Mouse (Mus musculus) midbrain, postnatal 0 days (tissue): ENCODE results near the gene Rab8a. TPM values are rescaled to one million over a fixed set of nuclear protein-coding genes. Genes with fewer than 3 reads are reported as not detected.

Source experiments
- ATAC-seq: fragments of 200-750 bp; cut with Nextera tagmentation; 2 replicates; pipeline ENCODE4 v1.8.0; 2017; ENCODE audit warnings: moderate number of reproducible peaks, mild to moderate bottlenecking, moderate TSS enrichment, moderate library complexity; ENCODE audit not compliant: low FRiP score
- DNase-seq: peaks from one replicate; pipeline ENCODE4 v3.0.0-alpha.2; 2015; ENCODE audit warnings: low spot score
- H3K27ac ChIP-seq: fragments of 300-500 bp; sonication (generic); 2 replicates; pipeline ENCODE4 v1.5.1; 2014; ENCODE audit warnings: low read depth, mild to moderate bottlenecking, low read length, mixed read lengths
- H3K27me3 ChIP-seq: fragments of 300-500 bp; sonication (generic); 2 replicates; pipeline ENCODE4 v1.6.1; 2014; ENCODE audit warnings: low read length, control low read depth, mixed read lengths; ENCODE audit not compliant: insufficient read depth
- H3K36me3 ChIP-seq: fragments of 300-500 bp; sonication (generic); 2 replicates; pipeline ENCODE4 v1.6.1; 2014; ENCODE audit warnings: low read length, control low read depth, mixed read lengths; ENCODE audit not compliant: insufficient read depth
- H3K4me1 ChIP-seq: fragments of 300-500 bp; sonication (generic); 2 replicates; pipeline ENCODE4 v1.6.1; 2014; ENCODE audit warnings: mild to moderate bottlenecking, control low read depth, antibody characterized with exemption, low read length, mixed read lengths; ENCODE audit not compliant: insufficient read depth
- H3K4me2 ChIP-seq: fragments of 300-500 bp; sonication (generic); 2 replicates; pipeline ENCODE4 v1.6.1; 2014; ENCODE audit warnings: low read depth, mild to moderate bottlenecking, low read length, mixed read lengths; ENCODE audit not compliant: poor library complexity, severe bottlenecking
- H3K4me3 ChIP-seq: fragments of 300-500 bp; sonication (generic); 2 replicates; pipeline ENCODE4 v1.5.1; 2014; ENCODE audit warnings: low read depth, mild to moderate bottlenecking, low read length, moderate library complexity
- H3K9ac ChIP-seq: fragments of 300-500 bp; sonication (generic); replicated peaks from 2 replicates; pipeline ENCODE4 v1.6.1; 2014; ENCODE audit warnings: mild to moderate bottlenecking, low read length, moderate library complexity, mixed read lengths; ENCODE audit not compliant: poor library complexity, severe bottlenecking
- H3K9me3 ChIP-seq: fragments of 300-500 bp; sonication (generic); 2 replicates; pipeline ENCODE4 v1.6.1; 2016; ENCODE audit warnings: low read length, control low read depth
- CTCF ChIP-seq: IDR thresholded peaks from 2 replicates; pipeline ENCODE4 v1.5.1; 2016; ENCODE audit warnings: antibody characterized with exemption, mild to moderate bottlenecking
- WGBS: fragments of 180-500 bp; shearing (Covaris S2); extraction: QIAGEN DNeasy Blood & Tissue Kit; methylation state at CpG from one replicate; pipeline ENCODE4 v1.1.7; 2014; 5-methylcytosine and 5-hydroxymethylcytosine counted together
- polyA plus RNA-seq: library from polyadenylated mRNA; unstranded; fragments of >200 nt; fragmentation: Nextera tagmentation; extraction: Ambion mirVana; gene quantifications from 2 replicates; pipeline ENCODE4 v1.2.1, GENCODE M21; 2015
- total RNA-seq: library from RNA; depleted of rRNA; stranded (reverse); fragments of >200 nt; gene quantifications from 2 replicates; pipeline ENCODE4 v1.2.3, GENCODE M21; 2014

Rab8a gene
- total and polyA plus RNA-seq, 2 experiments from 2014 or later = 43.0 to 66.9 TPM

DNA sequence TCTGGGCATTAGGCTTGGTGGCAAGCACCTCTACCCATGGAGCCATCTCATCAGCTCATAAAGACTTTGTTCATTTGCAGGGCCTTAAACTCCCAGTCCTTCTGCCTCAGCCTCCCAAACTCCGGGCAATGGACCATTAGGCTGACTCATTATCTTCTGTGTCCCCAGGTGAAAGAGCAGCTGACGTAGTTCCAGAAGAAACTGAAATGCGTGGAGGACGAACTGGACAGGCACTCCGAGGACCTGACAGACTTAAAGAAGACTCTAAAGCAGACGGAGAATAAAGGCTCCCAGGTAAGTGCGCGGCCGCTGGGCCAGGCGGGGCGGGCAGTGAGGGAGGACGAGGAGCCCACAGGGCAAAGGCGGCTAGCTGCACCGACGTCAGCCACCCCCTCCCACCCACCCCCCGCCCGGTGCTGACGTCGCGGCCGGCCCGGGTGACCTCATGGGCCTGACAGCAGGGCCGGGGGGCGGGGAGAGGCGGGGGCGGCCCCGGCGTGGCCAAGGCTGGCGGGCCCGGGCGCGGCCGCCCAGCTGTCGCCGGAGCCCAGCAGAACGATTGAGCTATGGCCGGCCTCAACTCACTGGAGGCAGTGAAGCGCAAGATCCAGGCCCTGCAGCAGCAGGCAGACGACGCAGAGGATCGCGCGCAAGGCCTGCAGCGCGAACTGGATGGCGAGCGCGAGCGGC lies 26.1 kb upstream of the Rab8a start, which contains the start of gene Tpm4:
Gene Tpm4 (plus strand): TSS at position 220 of the 690 bp plus-strand sequence.
- Histone ChIP-seq H3K4me2 (peak within 1 kb of the TSS; percentile 83), H3K4me1 (0 out of 2 replicates have a peak, but pooled peaks cover 5% of the 10 kb centered on the region), H3K4me3 (peak within 1 kb of the TSS; percentile 87), H3K27ac (peak within 1 kb of the TSS; percentile 75), H3K27me3 (no peaks in the 10 kb centered on the region), H3K9me3 (no peaks in the 10 kb centered on the region), H3K9ac (peak within 1 kb of the TSS; percentile 90), H3K36me3 (no peaks in the 10 kb centered on the region)
- ATAC-seq (peak; percentile 87), DNase-seq (peak; percentile 65)
- 1% methylated on average over 24 of the region's 49 CpGs for WGBS
- TF ChIP-seq CTCF = no peak

DNA sequence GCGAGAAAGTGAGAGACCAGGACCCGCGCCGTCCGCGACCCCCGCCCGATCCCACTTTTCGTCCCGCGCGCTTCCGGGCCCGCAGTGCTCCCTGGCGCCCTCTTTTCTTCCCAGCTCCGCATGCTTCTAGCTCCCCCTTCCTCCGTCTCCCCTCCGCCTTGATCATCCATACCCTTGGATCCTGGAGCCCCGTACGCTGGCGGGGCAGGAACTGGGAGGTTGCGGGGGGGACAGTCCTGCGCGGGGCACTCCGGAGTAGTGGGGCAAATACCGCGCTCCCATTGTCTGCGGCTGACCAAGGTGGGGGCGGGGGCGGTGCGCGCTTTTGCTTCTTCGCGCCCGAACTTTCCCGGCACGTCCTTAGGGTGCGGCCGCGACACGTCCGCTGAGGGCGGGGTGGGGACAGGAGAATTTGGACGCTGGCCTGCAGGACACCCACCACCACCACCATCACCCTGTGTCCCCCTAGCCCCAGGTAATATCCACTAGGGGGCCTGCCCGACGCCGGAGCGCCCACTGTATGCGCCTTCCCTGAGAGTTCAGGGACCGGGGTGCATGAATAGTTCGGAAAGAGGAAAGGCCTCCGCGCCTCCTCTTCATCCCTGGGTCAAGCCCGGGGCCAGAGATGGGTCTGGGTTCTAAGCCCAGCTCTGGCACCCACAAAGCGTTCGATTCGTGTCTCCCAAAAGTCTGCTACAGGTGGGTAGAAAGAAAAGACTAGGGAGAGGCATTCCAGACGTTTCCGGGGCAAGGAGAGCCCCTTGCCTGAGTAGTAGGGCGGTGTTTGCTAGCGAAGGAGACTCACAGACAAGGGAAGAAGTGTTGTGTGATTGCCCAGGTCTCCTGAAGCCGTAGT lies 25.3 kb upstream of the Rab8a start:
- DNase-seq (peak; percentile 32), ATAC-seq (peak; percentile 63)
- peak overlapping the region; percentile 83 for H3K4me2 ChIP-seq
- no peaks in the 10 kb centered on the region for H3K36me3 ChIP-seq
- no peaks in the 10 kb centered on the region for H3K9me3 ChIP-seq
- peak overlapping the region; percentile 75 for H3K27ac ChIP-seq
- TF ChIP-seq CTCF = peak; percentile 41
- H3K4me1 ChIP-seq = 0 out of 2 replicates have a peak, but pooled peaks cover 5% of the 10 kb centered on the region
- H3K9ac ChIP-seq = peak overlapping the region; percentile 90
- WGBS = under 1% methylated on average over 56 of the region's 62 CpGs
- no peaks in the 10 kb centered on the region for H3K27me3 ChIP-seq
- H3K4me3 ChIP-seq = peak overlapping the region; percentile 87

DNA sequence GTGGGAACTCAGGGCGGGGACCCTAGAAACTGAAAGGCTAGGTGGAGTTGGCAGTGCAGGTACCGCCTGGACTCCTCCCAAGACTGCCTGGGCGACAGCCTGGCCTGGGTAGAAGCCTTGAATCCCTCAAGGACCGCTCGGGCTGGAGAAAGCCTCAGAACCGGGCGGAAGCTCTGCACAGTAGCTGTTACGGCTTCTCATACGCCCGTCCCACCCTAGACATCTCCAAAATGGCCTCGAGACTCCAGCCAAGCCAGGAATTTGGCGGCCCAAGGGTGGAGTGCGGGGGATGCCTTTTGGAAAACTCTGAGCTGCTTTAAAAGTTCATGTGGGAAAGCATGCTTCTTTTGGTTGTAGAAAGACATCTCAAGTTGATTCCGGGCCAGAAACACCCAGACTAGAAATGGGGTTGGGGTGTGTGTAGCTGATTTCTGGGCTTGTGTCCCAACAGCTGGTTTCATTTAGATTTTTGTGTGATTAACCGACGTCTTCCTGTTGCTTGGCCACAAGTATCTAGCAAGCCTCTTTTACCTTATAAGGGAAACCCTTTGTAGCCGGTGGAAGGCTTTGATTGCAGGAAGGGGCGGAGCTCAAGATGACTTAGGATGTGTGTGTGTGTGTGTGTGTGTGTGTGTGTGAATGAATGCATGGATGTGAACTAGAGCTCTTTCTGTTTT lies 24.6 kb upstream of the Rab8a start:
- TF ChIP-seq CTCF = no peak
- WGBS = 3% methylated on average over 18 of the region's 18 CpGs
- 0 out of 2 replicates have a peak, but pooled peaks have one; percentile 17 for ATAC-seq
- peak; percentile 79 for DNase-seq
- Histone ChIP-seq H3K4me3 (peak overlapping the region; percentile 87), H3K9ac (peak overlapping the region; percentile 90), H3K4me2 (peak overlapping the region; percentile 83), H3K27me3 (no peaks in the 10 kb centered on the region), H3K36me3 (peaks cover 5% of the 10 kb centered on the region; the same call in 1 of the 2 replicates), H3K27ac (peak overlapping the region; percentile 75), H3K4me1 (0 out of 2 replicates have a peak, but pooled peaks cover 5% of the 10 kb centered on the region), H3K9me3 (no peaks in the 10 kb centered on the region)

DNA sequence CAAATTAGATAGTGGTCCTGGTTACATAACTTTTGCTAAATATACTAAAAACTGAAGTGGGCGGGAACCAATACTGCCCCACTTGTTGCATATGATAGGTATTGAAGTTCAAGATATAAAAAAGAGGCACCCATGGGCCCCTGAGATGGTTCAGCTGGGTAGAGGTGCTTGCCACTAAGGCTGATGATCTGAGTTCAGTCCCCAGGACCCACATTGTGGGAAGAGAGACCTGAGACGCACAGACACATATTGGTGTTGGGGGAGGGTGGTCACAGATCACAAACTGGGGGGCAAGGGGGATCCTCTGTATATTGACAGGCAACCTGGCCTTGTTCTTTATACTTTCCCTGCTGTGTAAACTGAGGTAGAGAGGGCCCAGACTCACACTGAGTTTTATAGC lies 23.6 kb upstream of the Rab8a start:
- DNase-seq (no peak), ATAC-seq (no peak)
- no peak for TF ChIP-seq CTCF
- no peak overlapping the region for H3K9ac ChIP-seq
- 0 out of 2 replicates have a peak, but pooled peaks cover 5% of the 10 kb centered on the region for H3K4me1 ChIP-seq
- H3K27ac ChIP-seq = no peak overlapping the region
- WGBS = 96% methylated on average over 2 of the region's 2 CpGs
- H3K27me3 ChIP-seq = no peaks in the 10 kb centered on the region
- H3K4me3 ChIP-seq = no peak overlapping the region
- H3K36me3 ChIP-seq = peaks cover 11% of the 10 kb centered on the region; the same call in 1 of the 2 replicates
- H3K4me2 ChIP-seq = no peak overlapping the region
- no peaks in the 10 kb centered on the region for H3K9me3 ChIP-seq

DNA sequence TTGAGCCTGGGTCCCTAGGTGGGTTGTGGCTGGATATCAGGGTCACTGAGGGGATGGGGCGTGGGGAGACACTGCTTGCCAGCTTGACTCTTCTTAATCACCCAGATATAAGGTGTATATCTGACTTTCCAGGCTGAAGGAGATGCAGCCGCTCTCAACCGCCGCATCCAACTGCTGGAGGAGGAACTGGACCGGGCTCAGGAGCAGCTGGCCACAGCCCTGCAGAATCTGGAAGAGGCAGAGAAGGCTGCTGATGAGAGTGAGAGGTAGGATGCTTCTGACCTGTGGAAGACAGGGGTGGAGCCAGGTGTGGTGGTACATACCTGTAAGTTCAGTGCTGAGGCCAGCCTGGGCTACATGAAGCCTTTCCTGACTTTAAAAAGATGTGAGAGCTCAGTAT lies 22.5 kb upstream of the Rab8a start:
- TF ChIP-seq CTCF = no peak
- 0 out of 2 replicates have a peak, but pooled peaks cover 5% of the 10 kb centered on the region for H3K4me1 ChIP-seq
- no peak overlapping the region for H3K9ac ChIP-seq
- ATAC-seq (no peak), DNase-seq (no peak)
- peaks cover 20% of the 10 kb centered on the region for H3K36me3 ChIP-seq
- H3K4me2 ChIP-seq = no peak overlapping the region
- 96% methylated on average over 5 of the region's 5 CpGs for WGBS
- no peak overlapping the region for H3K27ac ChIP-seq
- no peaks in the 10 kb centered on the region for H3K9me3 ChIP-seq
- no peak overlapping the region for H3K4me3 ChIP-seq
- no peaks in the 10 kb centered on the region for H3K27me3 ChIP-seq
